In the genomic region with DNA sequence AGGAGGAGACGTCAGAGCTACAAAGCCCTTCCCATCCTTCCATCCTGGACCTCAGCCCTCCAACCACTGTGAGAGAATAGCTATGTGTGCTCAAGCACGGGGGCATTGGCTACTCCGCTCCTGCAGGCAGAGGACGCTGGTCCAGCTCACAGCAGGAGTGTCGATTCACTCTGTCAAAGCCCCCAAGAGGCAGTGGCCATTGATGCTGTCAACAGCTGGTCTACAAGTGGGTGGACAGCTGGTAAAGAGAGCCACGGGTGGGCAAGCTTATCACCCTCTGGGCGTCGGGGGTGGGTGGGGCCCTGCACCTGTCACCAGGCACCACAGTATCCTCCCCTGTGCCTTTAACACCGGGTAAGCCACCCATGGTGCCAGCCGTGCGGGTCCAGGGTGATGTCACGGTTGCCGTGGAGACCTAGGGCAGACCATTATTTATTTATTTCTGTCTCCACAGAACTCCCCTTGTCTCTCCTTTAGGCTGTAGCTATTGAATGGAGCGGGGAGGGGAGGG, we compare ENCODE assay signal across 8 mouse cellular contexts. TPM values are rescaled to one million over a fixed set of nuclear protein-coding genes. Genes with fewer than 3 reads are reported as not detected.
DNase-seq lines count a peak whose midpoint lies in the region; ATAC-seq and TF ChIP-seq lines count a peak whose summit lies in the region.
"Had no signal": no experiment of that assay in that cellular context is flagged by ENCODE, and none has a peak within 500 bp of the region (broad histone marks: within the 10 kb centered on the region; RNA-seq: fewer than 3 reads in every experiment).

No protein-coding gene starts in this region.

- DNase-seq in cerebellum, postnatal 14 days, result peak; percentile 43 to 62
- DNase-seq in layer of hippocampus, adult 9-11 months, result peak; percentile 79
- no peak for DNase-seq in urinary bladder, postnatal 14 days (ENCODE audit: low spot score)
- DNase-seq in liver, postnatal 0 days, result no peak
- no peak for DNase-seq in lung, postnatal 36 days

- H3K4me3 ChIP-seq in embryonic facial prominence, embryonic 15.5 days (replicated peaks), result no peak overlapping the region
- no peak overlapping the region for H3K4me3 ChIP-seq in neural tube, embryonic 13.5 days
- H3K4me3 ChIP-seq in liver, postnatal 0 days (ENCODE audit: low read depth, low read length), result no peak overlapping the region

- no peak overlapping the region for H3K9ac ChIP-seq in embryonic facial prominence, embryonic 15.5 days
- H3K9ac ChIP-seq in neural tube, embryonic 13.5 days, result no peak overlapping the region
- no peak overlapping the region for H3K9ac ChIP-seq in liver, postnatal 0 days (replicated peaks)

- ATAC-seq in embryonic facial prominence, embryonic 15.5 days (ENCODE audit: insufficient number of reproducible peaks, low FRiP score, low TSS enrichment, low read depth), result peak; percentile 77
- ATAC-seq in neural tube, embryonic 13.5 days (ENCODE audit: low read depth), result peak; percentile 93
- no peak for ATAC-seq in liver, postnatal 0 days

- TF ChIP-seq EP300 in liver, postnatal 0 days (IDR thresholded peaks at IDR 0.05; ENCODE audit: low read depth), result no peak

- WGBS in embryonic facial prominence, embryonic 15.5 days, result 64% methylated on average over 14 of the region's 14 CpGs
- 27% methylated on average over 14 of the region's 14 CpGs for WGBS in neural tube, embryonic 13.5 days
- WGBS in liver, postnatal 0 days (ENCODE audit: insufficient replicate concordance), result 63% methylated on average over 14 of the region's 14 CpGs

- no peaks in the 10 kb centered on the region for H3K27me3 ChIP-seq in embryonic facial prominence, embryonic 15.5 days
- no peaks in the 10 kb centered on the region; the same call in 1 of the 2 replicates for H3K27me3 ChIP-seq in neural tube, embryonic 13.5 days
- no peaks in the 10 kb centered on the region for H3K27me3 ChIP-seq in liver, postnatal 0 days (ENCODE audit: insufficient read depth, low read length)

- no peak overlapping the region for H3K27ac ChIP-seq in embryonic facial prominence, embryonic 15.5 days (replicated peaks)
- H3K27ac ChIP-seq in neural tube, embryonic 13.5 days (replicated peaks), result peak overlapping the region; percentile 81
- H3K27ac ChIP-seq in liver, postnatal 0 days (ENCODE audit: low read depth), result no peak overlapping the region

- TF ChIP-seq CTCF in liver, postnatal 0 days (IDR thresholded peaks at IDR 0.05; ENCODE audit: low read depth), result no peak

- H3K4me1 ChIP-seq in embryonic facial prominence, embryonic 15.5 days, result no peaks in the 10 kb centered on the region
- H3K4me1 ChIP-seq in neural tube, embryonic 13.5 days (replicated peaks), result peaks cover 42% of the 10 kb centered on the region
- H3K4me1 ChIP-seq in liver, postnatal 0 days (ENCODE audit: insufficient read depth), result no peaks in the 10 kb centered on the region; the same call in 1 of the 2 replicates

- H3K36me3 ChIP-seq in embryonic facial prominence, embryonic 15.5 days, result no peaks in the 10 kb centered on the region
- H3K36me3 ChIP-seq in neural tube, embryonic 13.5 days, result peaks cover 1% of the 10 kb centered on the region; the same call in 1 of the 2 replicates
- no peaks in the 10 kb centered on the region for H3K36me3 ChIP-seq in liver, postnatal 0 days (replicated peaks; ENCODE audit: insufficient read depth, low read length)

- H3K9me3 ChIP-seq in embryonic facial prominence, embryonic 15.5 days (replicated peaks), result no peaks in the 10 kb centered on the region
- H3K9me3 ChIP-seq in neural tube, embryonic 13.5 days, result no peaks in the 10 kb centered on the region
- H3K9me3 ChIP-seq in liver, postnatal 0 days (ENCODE audit: low read length), result no peaks in the 10 kb centered on the region

- H3K4me2 ChIP-seq in embryonic facial prominence, embryonic 15.5 days (replicated peaks), result no peak overlapping the region
- H3K4me2 ChIP-seq in neural tube, embryonic 13.5 days, result peak overlapping the region; percentile 11; the same call in 1 of the 2 replicates
- no peak overlapping the region for H3K4me2 ChIP-seq in liver, postnatal 0 days (ENCODE audit: low read depth, low read length)

RNA-seq across cellular contexts. Expression of gene Mmd2, which starts 24.9 kb away (rescaled TPM):
- 4.1 and 4.6 TPM in 2 replicates for polyA plus RNA-seq in embryonic facial prominence, embryonic 15.5 days (2015; fragmentation: Nextera tagmentation; extraction: Ambion mirVana)
- 39.3 and 52.9 TPM in 2 replicates for polyA plus RNA-seq in neural tube, embryonic 13.5 days (2015; fragmentation: Nextera tagmentation; extraction: Ambion mirVana)
- polyA plus RNA-seq in liver, postnatal 0 days (2015; fragmentation: Nextera tagmentation; extraction: Ambion mirVana), result 9.1 and 11.8 TPM in 2 replicates
- polyA plus RNA-seq: heart, postnatal 0 days had no signal

RNA-seq across cellular contexts. Expression of gene Radil, which starts 32.8 kb away (rescaled TPM):
- polyA plus RNA-seq in embryonic facial prominence, embryonic 15.5 days (2015; fragmentation: Nextera tagmentation; extraction: Ambion mirVana), result 6.9 and 7.9 TPM in 2 replicates
- 11.8 and 13.9 TPM in 2 replicates for polyA plus RNA-seq in neural tube, embryonic 13.5 days (2015; fragmentation: Nextera tagmentation; extraction: Ambion mirVana)
- polyA plus RNA-seq in liver, postnatal 0 days (2015; fragmentation: Nextera tagmentation; extraction: Ambion mirVana), result 0.05 TPM in 1 of 2 replicates, not detected in the other

RNA-seq across cellular contexts. Expression of gene Wipi2, which starts 43.8 kb away (rescaled TPM):
- 44.7 and 47.8 TPM in 2 replicates for polyA plus RNA-seq in embryonic facial prominence, embryonic 15.5 days (2015; fragmentation: Nextera tagmentation; extraction: Ambion mirVana)
- polyA plus RNA-seq in neural tube, embryonic 13.5 days (2015; fragmentation: Nextera tagmentation; extraction: Ambion mirVana), result 43.3 and 48.3 TPM in 2 replicates
- 16.7 and 18.6 TPM in 2 replicates for polyA plus RNA-seq in liver, postnatal 0 days (2015; fragmentation: Nextera tagmentation; extraction: Ambion mirVana)

RNA-seq across cellular contexts. Expression of gene Papolb, which starts 53.8 kb away (rescaled TPM):
- polyA plus RNA-seq in embryonic facial prominence, embryonic 15.5 days (2015; fragmentation: Nextera tagmentation; extraction: Ambion mirVana), result 0.05 and 0.13 TPM in 2 replicates
- polyA plus RNA-seq in neural tube, embryonic 13.5 days (2015; fragmentation: Nextera tagmentation; extraction: Ambion mirVana), result 0.14 and 0.25 TPM in 2 replicates
- not detected in 2 replicates for polyA plus RNA-seq in liver, postnatal 0 days (2015; fragmentation: Nextera tagmentation; extraction: Ambion mirVana)

Comparison
In these comparisons a context has a peak if more than half of its experiments do, and no peak if none do; other contexts are left out.
1. DNase-seq: peak in cerebellum, postnatal 14 days (2 of 2) and layer of hippocampus, adult 9-11 months (single experiment); none in urinary bladder, postnatal 14 days (single experiment), liver, postnatal 0 days (single experiment) and lung, postnatal 36 days (single experiment).